9 mouse cellular contexts compared by ENCODE assay signal in genomic region chr11:101667871-101668532, GRCm38 (mm10). TPM values are rescaled to one million over a fixed set of nuclear protein-coding genes. Genes with fewer than 3 reads are reported as not detected.
DNase-seq lines count a peak whose midpoint lies in the region; ATAC-seq lines count a peak whose summit lies in the region.
"Had no signal": no experiment of that assay in that cellular context is flagged by ENCODE, and none has a peak within 500 bp of the region (broad histone marks: within the 10 kb centered on the region; RNA-seq: fewer than 3 reads in every experiment).

No protein-coding gene starts in this region.

- H3K9me3 ChIP-seq in hindbrain, embryonic 11.5 days (ENCODE audit: control insufficient read depth, low read length) = no peaks in the 10 kb centered on the region
- H3K9me3 ChIP-seq in midbrain, embryonic 16.5 days (replicated peaks; ENCODE audit: control insufficient read depth, low read length, poor library complexity, severe bottlenecking) = no peaks in the 10 kb centered on the region
- H3K9me3 ChIP-seq: limb, embryonic 12.5 days had no signal

- 0 out of 2 replicates have a peak overlapping the region, but pooled peaks have one; percentile 17 for H3K27ac ChIP-seq in hindbrain, embryonic 11.5 days (ENCODE audit: low read depth, low read length)
- H3K27ac ChIP-seq in midbrain, embryonic 16.5 days (ENCODE audit: low read length) = no peak overlapping the region
- H3K27ac ChIP-seq: limb, embryonic 12.5 days had no signal

- peak; percentile 53 for DNase-seq in layer of hippocampus, adult 11-12 months (ENCODE audit: low spot score)
- DNase-seq in layer of hippocampus, adult 18-20 months (ENCODE audit: low spot score in 2 of 2) = no peak
- DNase-seq in gastrocnemius, adult 18-20 months (ENCODE audit: low spot score) = peak; percentile 81
- no peak for DNase-seq in hindbrain, embryonic 11.5 days (ENCODE audit: low spot score)
- peak; percentile 36 to 70 for DNase-seq in left cerebral cortex, adult 8-10 months (ENCODE audit: low spot score in 2 of 2)
- no peak for DNase-seq in thymus, postnatal 10 days (ENCODE audit: low spot score in 2 of 2)
- no peak for DNase-seq in spleen, adult 12 weeks (ENCODE audit: low spot score)

- WGBS in hindbrain, embryonic 11.5 days = 77% methylated on average over 14 of the region's 14 CpGs
- 69% methylated on average over 14 of the region's 14 CpGs for WGBS in midbrain, embryonic 16.5 days

- peak overlapping the region; percentile 2; the same call in 1 of the 2 replicates for H3K4me3 ChIP-seq in hindbrain, embryonic 11.5 days (ENCODE audit: low read depth, low read length)
- no peak overlapping the region for H3K4me3 ChIP-seq in midbrain, embryonic 16.5 days (ENCODE audit: low read depth, low read length)
- H3K4me3 ChIP-seq: limb, embryonic 12.5 days had no signal

- no peaks in the 10 kb centered on the region for H3K36me3 ChIP-seq in hindbrain, embryonic 11.5 days (ENCODE audit: control insufficient read depth, insufficient read depth, low read length)
- no peaks in the 10 kb centered on the region for H3K36me3 ChIP-seq in midbrain, embryonic 16.5 days (ENCODE audit: control insufficient read depth, insufficient read depth, low read length)
- H3K36me3 ChIP-seq: limb, embryonic 12.5 days had no signal

- no peak for ATAC-seq in hindbrain, embryonic 11.5 days (ENCODE audit: low FRiP score)
- ATAC-seq in midbrain, embryonic 16.5 days = no peak

- 0 out of 2 replicates have a peak overlapping the region, but pooled peaks have one; percentile 3 for H3K9ac ChIP-seq in hindbrain, embryonic 11.5 days (ENCODE audit: low read depth, low read length)
- H3K9ac ChIP-seq in midbrain, embryonic 16.5 days (ENCODE audit: low read depth, low read length) = no peak overlapping the region
- H3K9ac ChIP-seq: limb, embryonic 12.5 days had no signal

- peak overlapping the region; percentile 14; the same call in 1 of the 2 replicates for H3K4me2 ChIP-seq in hindbrain, embryonic 11.5 days (replicated peaks; ENCODE audit: low read depth, low read length)
- H3K4me2 ChIP-seq in midbrain, embryonic 16.5 days (ENCODE audit: low read length) = peak overlapping the region; percentile 15
- H3K4me2 ChIP-seq: limb, embryonic 12.5 days had no signal

- peaks cover 4% of the 10 kb centered on the region; the same call in 1 of the 2 replicates for H3K27me3 ChIP-seq in hindbrain, embryonic 11.5 days (ENCODE audit: control insufficient read depth, insufficient read depth, low read length)
- H3K27me3 ChIP-seq in midbrain, embryonic 16.5 days (ENCODE audit: control insufficient read depth, insufficient read depth, low read depth, low read length) = no peaks in the 10 kb centered on the region

- H3K4me1 ChIP-seq in hindbrain, embryonic 11.5 days (replicated peaks; ENCODE audit: control insufficient read depth, insufficient read depth, low read length) = 0 out of 2 replicates have a peak, but pooled peaks cover 2% of the 10 kb centered on the region
- peaks cover 9% of the 10 kb centered on the region; the same call in 1 of the 2 replicates for H3K4me1 ChIP-seq in midbrain, embryonic 16.5 days (ENCODE audit: control insufficient read depth, insufficient read depth, low read length)

RNA-seq across cellular contexts. Expression of gene Arl4d, which starts 2.7 kb away (rescaled TPM):
- 10 to 100 TPM; 16.8 to 32.1 TPM for total RNA-seq in layer of hippocampus, adult 18-20 months (2021)
- 10 to 100 TPM in 1 of 2 experiments, 1 to 10 TPM in 1; 6.1 to 23.4 TPM for total RNA-seq in gastrocnemius, adult 18-20 months (2021)
- polyA plus RNA-seq in hindbrain, embryonic 11.5 days (2014; fragmentation: Nextera tagmentation; extraction: Ambion mirVana) = 14.1 and 14.2 TPM in 2 replicates
- total RNA-seq in left cerebral cortex, adult 8-10 months (2022) = 10 to 100 TPM; 25.0 to 36.9 (median 30.7) TPM
- 6.2 and 6.8 TPM in 2 replicates for polyA plus RNA-seq in midbrain, embryonic 16.5 days (2015; fragmentation: Nextera tagmentation; extraction: Ambion mirVana)

RNA-seq across cellular contexts. Expression of gene Rdm1, which starts 41.0 kb away (rescaled TPM):
- total RNA-seq in layer of hippocampus, adult 18-20 months (2021) = 10 to 100 TPM; 12.0 to 15.0 TPM
- 10 to 100 TPM; 30.1 to 31.5 TPM for total RNA-seq in gastrocnemius, adult 18-20 months (2021)
- 34.5 and 35.5 TPM in 2 replicates for polyA plus RNA-seq in hindbrain, embryonic 11.5 days (2014; fragmentation: Nextera tagmentation; extraction: Ambion mirVana)
- total RNA-seq in left cerebral cortex, adult 8-10 months (2022) = 10 to 100 TPM in 2 of 4 experiments, 1 to 10 TPM in 2; 7.8 to 11.5 (median 9.5) TPM
- 10.6 and 10.7 TPM in 2 replicates for polyA plus RNA-seq in midbrain, embryonic 16.5 days (2015; fragmentation: Nextera tagmentation; extraction: Ambion mirVana)

Comparison
In these comparisons a context has a peak if more than half of its experiments do, and no peak if none do; other contexts are left out.
1. DNase-seq: peak in layer of hippocampus, adult 11-12 months (single experiment), gastrocnemius, adult 18-20 months (single experiment) and left cerebral cortex, adult 8-10 months (2 of 2); none in layer of hippocampus, adult 18-20 months (0 of 2), hindbrain, embryonic 11.5 days (single experiment), thymus, postnatal 10 days (0 of 2) and spleen, adult 12 weeks (single experiment).